Mouse (Mus musculus): ENCODE results near the gene Coro1c. TPM values are rescaled to one million over a fixed set of nuclear protein-coding genes. Genes with fewer than 3 reads are reported as not detected.

The Coro1c gene
- total and polyA plus RNA-seq, 2 experiments from 2014 or later, result 165 to 311 TPM

GRCm38 (mm10) chr5:113855117-113855516 is 53.4 kb downstream of the Coro1c start:
- Histone ChIP-seq H3K9ac (replicated peaks; ENCODE audit: low read length, poor library complexity, severe bottlenecking) (no peak overlapping the region), H3K4me1 (ENCODE audit: insufficient read depth, low read length) (no peaks in the 10 kb centered on the region), H3K4me3 (ENCODE audit: low read depth, low read length) (no peak overlapping the region), H3K9me3 (ENCODE audit: low read length) (no peaks in the 10 kb centered on the region), H3K27me3 (ENCODE audit: insufficient read depth, low read length) (no peaks in the 10 kb centered on the region), H3K36me3 (ENCODE audit: insufficient read depth, low read length) (peaks cover 20% of the 10 kb centered on the region), H3K27ac (ENCODE audit: low read depth, low read length) (peak overlapping the region; percentile 7; the same call in 1 of the 2 replicates), H3K4me2 (ENCODE audit: low read depth, low read length, poor library complexity, severe bottlenecking) (no peak overlapping the region)
- ATAC-seq (ENCODE audit: low FRiP score) (no peak), DNase-seq (ENCODE audit: low spot score) (no peak)
- TF ChIP-seq CTCF (IDR thresholded peaks at IDR 0.05), result no peak
- 84% methylated on average over 10 of the region's 10 CpGs for WGBS

GRCm38 (mm10) chr5:113854494-113854893 is 54.1 kb downstream of the Coro1c start:
- Histone ChIP-seq H3K9ac (replicated peaks; ENCODE audit: low read length, poor library complexity, severe bottlenecking) (no peak overlapping the region), H3K27me3 (ENCODE audit: insufficient read depth, low read length) (no peaks in the 10 kb centered on the region), H3K4me1 (ENCODE audit: insufficient read depth, low read length) (no peaks in the 10 kb centered on the region), H3K36me3 (ENCODE audit: insufficient read depth, low read length) (peaks cover 26% of the 10 kb centered on the region), H3K4me2 (ENCODE audit: low read depth, low read length, poor library complexity, severe bottlenecking) (no peak overlapping the region), H3K27ac (ENCODE audit: low read depth, low read length) (no peak overlapping the region), H3K9me3 (ENCODE audit: low read length) (no peaks in the 10 kb centered on the region), H3K4me3 (ENCODE audit: low read depth, low read length) (no peak overlapping the region)
- ATAC-seq (ENCODE audit: low FRiP score) (no peak), DNase-seq (ENCODE audit: low spot score) (peak; percentile 72)
- WGBS, result 40% methylated on average over 14 of the region's 14 CpGs
- peak; percentile 88 for TF ChIP-seq CTCF (IDR thresholded peaks at IDR 0.05)

GRCm38 (mm10) chr5:113853541-113853940 is 55.0 kb downstream of the Coro1c start:
- WGBS, result 88% methylated on average over 10 of the region's 10 CpGs
- Histone ChIP-seq H3K9me3 (ENCODE audit: low read length) (no peaks in the 10 kb centered on the region), H3K27ac (ENCODE audit: low read depth, low read length) (no peak overlapping the region), H3K4me3 (ENCODE audit: low read depth, low read length) (no peak overlapping the region), H3K27me3 (ENCODE audit: insufficient read depth, low read length) (no peaks in the 10 kb centered on the region), H3K4me1 (ENCODE audit: insufficient read depth, low read length) (no peaks in the 10 kb centered on the region), H3K36me3 (ENCODE audit: insufficient read depth, low read length) (peaks cover 26% of the 10 kb centered on the region), H3K9ac (replicated peaks; ENCODE audit: low read length, poor library complexity, severe bottlenecking) (no peak overlapping the region), H3K4me2 (ENCODE audit: low read depth, low read length, poor library complexity, severe bottlenecking) (no peak overlapping the region)
- DNase-seq (ENCODE audit: low spot score) (no peak), ATAC-seq (ENCODE audit: low FRiP score) (no peak)
- TF ChIP-seq CTCF (IDR thresholded peaks at IDR 0.05), result no peak

GRCm38 (mm10) chr5:113852463-113852862 is 56.1 kb downstream of the Coro1c start:
- no peak overlapping the region for H3K27ac ChIP-seq (ENCODE audit: low read depth, low read length)
- no peak overlapping the region for H3K9ac ChIP-seq (replicated peaks; ENCODE audit: low read length, poor library complexity, severe bottlenecking)
- no peaks in the 10 kb centered on the region for H3K27me3 ChIP-seq (ENCODE audit: insufficient read depth, low read length)
- H3K36me3 ChIP-seq (ENCODE audit: insufficient read depth, low read length), result peaks cover 36% of the 10 kb centered on the region
- WGBS, result 94% methylated on average over 7 of the region's 7 CpGs
- no peak overlapping the region for H3K4me2 ChIP-seq (ENCODE audit: low read depth, low read length, poor library complexity, severe bottlenecking)
- ATAC-seq (ENCODE audit: low FRiP score), result no peak
- TF ChIP-seq CTCF (IDR thresholded peaks at IDR 0.05), result no peak
- no peak for DNase-seq (ENCODE audit: low spot score)
- H3K4me1 ChIP-seq (ENCODE audit: insufficient read depth, low read length), result no peaks in the 10 kb centered on the region
- H3K9me3 ChIP-seq (ENCODE audit: low read length), result no peaks in the 10 kb centered on the region
- H3K4me3 ChIP-seq (ENCODE audit: low read depth, low read length), result no peak overlapping the region

- no peaks in the 10 kb centered on the region for H3K4me1 ChIP-seq (ENCODE audit: insufficient read depth, low read length)
- no peak overlapping the region for H3K9ac ChIP-seq (replicated peaks; ENCODE audit: low read length, poor library complexity, severe bottlenecking)
- peaks cover 53% of the 10 kb centered on the region for H3K36me3 ChIP-seq (ENCODE audit: insufficient read depth, low read length)
- no peak overlapping the region for H3K4me3 ChIP-seq (ENCODE audit: low read depth, low read length)
- no peak for ATAC-seq (ENCODE audit: low FRiP score)
- H3K9me3 ChIP-seq (ENCODE audit: low read length), result no peaks in the 10 kb centered on the region
- no peak for DNase-seq (ENCODE audit: low spot score)
- H3K4me2 ChIP-seq (ENCODE audit: low read depth, low read length, poor library complexity, severe bottlenecking), result no peak overlapping the region
- H3K27ac ChIP-seq (ENCODE audit: low read depth, low read length), result no peak overlapping the region
- H3K27me3 ChIP-seq (ENCODE audit: insufficient read depth, low read length), result no peaks in the 10 kb centered on the region
- no peak for TF ChIP-seq CTCF (IDR thresholded peaks at IDR 0.05)
- WGBS, result 69% methylated on average over 8 of the region's 8 CpGs
These were observed 57.8 kb downstream of the Coro1c start for GRCm38 (mm10) chr5:113850680-113851230.

GRCm38 (mm10) chr5:113847636-113848035 is 60.9 kb downstream of the Coro1c start:
- peaks cover 73% of the 10 kb centered on the region for H3K36me3 ChIP-seq (ENCODE audit: insufficient read depth, low read length)
- no peak overlapping the region for H3K4me2 ChIP-seq (ENCODE audit: low read depth, low read length, poor library complexity, severe bottlenecking)
- H3K27me3 ChIP-seq (ENCODE audit: insufficient read depth, low read length), result no peaks in the 10 kb centered on the region
- DNase-seq (ENCODE audit: low spot score) (no peak), ATAC-seq (ENCODE audit: low FRiP score) (no peak)
- no peak overlapping the region for H3K27ac ChIP-seq (ENCODE audit: low read depth, low read length)
- no peak for TF ChIP-seq CTCF (IDR thresholded peaks at IDR 0.05)
- H3K9me3 ChIP-seq (ENCODE audit: low read length), result no peaks in the 10 kb centered on the region
- no peak overlapping the region for H3K4me3 ChIP-seq (ENCODE audit: low read depth, low read length)
- H3K4me1 ChIP-seq (ENCODE audit: insufficient read depth, low read length), result no peaks in the 10 kb centered on the region
- no peak overlapping the region for H3K9ac ChIP-seq (replicated peaks; ENCODE audit: low read length, poor library complexity, severe bottlenecking)
- 89% methylated on average over 9 of the region's 9 CpGs for WGBS

Data from midbrain, postnatal 0 days (tissue).